Comparison of ENCODE assay signal across 20 mouse cellular contexts in the genomic region with DNA sequence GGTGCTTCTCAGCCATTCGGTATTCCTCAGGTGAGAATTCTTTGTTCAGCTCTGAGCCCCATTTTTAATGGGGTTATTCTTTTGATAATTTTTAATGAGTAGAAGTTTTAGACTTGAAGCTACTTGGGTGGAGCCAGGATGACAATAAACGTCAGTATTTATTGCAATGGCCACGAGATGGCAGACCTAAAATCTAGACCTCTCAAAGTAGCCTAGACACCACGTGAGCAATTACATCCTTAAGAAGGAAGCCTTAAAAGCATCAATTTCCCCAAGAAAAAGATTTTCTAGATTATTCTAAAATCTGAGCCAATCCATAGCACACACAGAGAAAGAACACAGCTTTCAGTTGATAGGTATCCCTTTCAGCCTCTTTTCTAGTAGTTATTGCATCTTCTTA.
DNase-seq lines count a peak whose midpoint lies in the region; ATAC-seq and TF ChIP-seq lines count a peak whose summit lies in the region.
"Had no signal": no experiment of that assay in that cellular context is flagged by ENCODE, and none has a peak within 500 bp of the region (broad histone marks: within the 10 kb centered on the region; RNA-seq: fewer than 3 reads in every experiment).

No protein-coding gene starts in this region.

- H3K27me3 ChIP-seq in heart, adult 2 months (ENCODE audit: control insufficient read depth, insufficient read depth, low read length): no peaks in the 10 kb centered on the region
- no peaks in the 10 kb centered on the region for H3K27me3 ChIP-seq in midbrain, postnatal 0 days (ENCODE audit: insufficient read depth, low read length)
- no peaks in the 10 kb centered on the region for H3K27me3 ChIP-seq in midbrain, embryonic 16.5 days (ENCODE audit: control insufficient read depth, insufficient read depth, low read depth, low read length)
- no peaks in the 10 kb centered on the region for H3K27me3 ChIP-seq in stomach, postnatal 0 days (ENCODE audit: control insufficient read depth, insufficient read depth, low read length)
- H3K27me3 ChIP-seq: forebrain, embryonic 13.5 days; intestine, embryonic 15.5 days; limb, embryonic 12.5 days had no signal

- H3K4me2 ChIP-seq in midbrain, postnatal 0 days (ENCODE audit: low read depth, low read length, poor library complexity, severe bottlenecking): no peak overlapping the region
- H3K4me2 ChIP-seq in midbrain, embryonic 16.5 days (ENCODE audit: low read length): no peak overlapping the region
- H3K4me2 ChIP-seq in stomach, postnatal 0 days (replicated peaks; ENCODE audit: low read depth): no peak overlapping the region
- H3K4me2 ChIP-seq: forebrain, embryonic 13.5 days; heart, embryonic 15.5 days; hindbrain, embryonic 14.5 days; intestine, embryonic 15.5 days; limb, embryonic 12.5 days had no signal

- no peak for DNase-seq in heart, adult 2 months
- no peak for DNase-seq in heart, adult 9 months (ENCODE audit: low spot score in 2 of 2)
- peak; percentile 21 for DNase-seq in kidney, postnatal 10 days
- no peak for DNase-seq in kidney, adult 18-20 months
- no peak for DNase-seq in midbrain, postnatal 0 days (ENCODE audit: low spot score)
- DNase-seq in stomach, postnatal 0 days (ENCODE audit: low spot score): no peak
- DNase-seq: cerebellum, adult 18-20 months; cerebellum, postnatal 36 days; gastrocnemius, postnatal 36 days; midbrain, embryonic 14.5 days; thymus, adult 2 months had no signal

- H3K9ac ChIP-seq in heart, adult 2 months (ENCODE audit: low read depth, low read length): no peak overlapping the region
- no peak overlapping the region for H3K9ac ChIP-seq in midbrain, postnatal 0 days (replicated peaks; ENCODE audit: low read length, poor library complexity, severe bottlenecking)
- no peak overlapping the region for H3K9ac ChIP-seq in midbrain, embryonic 16.5 days (ENCODE audit: low read depth, low read length)
- H3K9ac ChIP-seq in stomach, postnatal 0 days (ENCODE audit: low read length): no peak overlapping the region
- H3K9ac ChIP-seq: forebrain, embryonic 13.5 days; heart, embryonic 15.5 days; hindbrain, embryonic 14.5 days; intestine, embryonic 15.5 days; limb, embryonic 12.5 days; liver, embryonic 14.5 days had no signal

- peak; percentile 50 for TF ChIP-seq CTCF in heart, adult 2 months (IDR thresholded peaks at IDR 0.05)
- TF ChIP-seq CTCF in midbrain, postnatal 0 days (IDR thresholded peaks at IDR 0.05): peak; percentile 30; the same call in 1 of the 2 replicates
- TF ChIP-seq CTCF in stomach, postnatal 0 days (IDR thresholded peaks at IDR 0.05; ENCODE audit: low read depth): peak; percentile 47

- TF ChIP-seq POLR2A in heart, adult 2 months (IDR thresholded peaks at IDR 0.05; ENCODE audit: insufficient read depth, low read depth, low read length): no peak

- ATAC-seq in midbrain, postnatal 0 days (ENCODE audit: low FRiP score): no peak
- ATAC-seq in midbrain, embryonic 16.5 days: no peak
- no peak for ATAC-seq in stomach, postnatal 0 days (ENCODE audit: low FRiP score, low TSS enrichment)
- ATAC-seq in megakaryocyte-erythroid progenitor cell, adult 5-6 weeks (replicated peaks; ENCODE audit: low FRiP score, low TSS enrichment, poor library complexity, severe bottlenecking): no peak
- ATAC-seq: forebrain, embryonic 13.5 days; intestine, embryonic 15.5 days had no signal

- no peaks in the 10 kb centered on the region for H3K9me3 ChIP-seq in midbrain, postnatal 0 days (ENCODE audit: low read length)
- no peaks in the 10 kb centered on the region for H3K9me3 ChIP-seq in midbrain, embryonic 16.5 days (replicated peaks; ENCODE audit: control insufficient read depth, low read length, poor library complexity, severe bottlenecking)
- no peaks in the 10 kb centered on the region for H3K9me3 ChIP-seq in stomach, postnatal 0 days (ENCODE audit: control insufficient read depth, low read length)
- H3K9me3 ChIP-seq: embryonic facial prominence, embryonic 10.5 days; forebrain, embryonic 13.5 days; heart, embryonic 15.5 days; intestine, embryonic 15.5 days; limb, embryonic 12.5 days had no signal

- no peak overlapping the region for H3K27ac ChIP-seq in heart, adult 2 months
- H3K27ac ChIP-seq in midbrain, postnatal 0 days (ENCODE audit: low read depth, low read length): no peak overlapping the region
- no peak overlapping the region for H3K27ac ChIP-seq in midbrain, embryonic 16.5 days (ENCODE audit: low read length)
- H3K27ac ChIP-seq in stomach, postnatal 0 days (replicated peaks): no peak overlapping the region
- H3K27ac ChIP-seq: embryonic facial prominence, embryonic 10.5 days; forebrain, embryonic 13.5 days; heart, embryonic 15.5 days; hindbrain, embryonic 14.5 days; intestine, embryonic 15.5 days; limb, embryonic 12.5 days; liver, embryonic 14.5 days had no signal

- H3K79me2 ChIP-seq in heart, adult 2 months (replicated peaks; ENCODE audit: control insufficient read depth, insufficient read depth, low read length): no peaks in the 10 kb centered on the region

- WGBS in heart, adult 2 months: 54% methylated on average over 4 of the region's 4 CpGs
- 62% methylated on average over 4 of the region's 4 CpGs for WGBS in midbrain, postnatal 0 days
- 67% methylated on average over 4 of the region's 4 CpGs for WGBS in midbrain, embryonic 16.5 days
- WGBS in stomach, postnatal 0 days: 56% methylated on average over 4 of the region's 4 CpGs

- H3K4me3 ChIP-seq in heart, adult 2 months: no peak overlapping the region
- H3K4me3 ChIP-seq in midbrain, postnatal 0 days (ENCODE audit: low read depth, low read length): no peak overlapping the region
- no peak overlapping the region for H3K4me3 ChIP-seq in midbrain, embryonic 16.5 days (ENCODE audit: low read depth, low read length)
- no peak overlapping the region for H3K4me3 ChIP-seq in stomach, postnatal 0 days (ENCODE audit: low read depth, low read length)
- H3K4me3 ChIP-seq: embryonic facial prominence, embryonic 10.5 days; forebrain, embryonic 13.5 days; heart, embryonic 15.5 days; intestine, embryonic 15.5 days; limb, embryonic 12.5 days had no signal

- intact Hi-C loops in heart, adult 2 months (cut with DNase I): loop anchor here (2.0 kb wide), 1 partner anchor 244 kb away; no protein-coding TSS in a partner anchor

- H3K4me1 ChIP-seq in heart, adult 2 months (ENCODE audit: control insufficient read depth, insufficient read depth, low read length): no peaks in the 10 kb centered on the region
- no peaks in the 10 kb centered on the region for H3K4me1 ChIP-seq in midbrain, postnatal 0 days (ENCODE audit: insufficient read depth, low read length)
- H3K4me1 ChIP-seq in midbrain, embryonic 16.5 days (ENCODE audit: control insufficient read depth, insufficient read depth, low read length): no peaks in the 10 kb centered on the region
- no peaks in the 10 kb centered on the region for H3K4me1 ChIP-seq in stomach, postnatal 0 days (replicated peaks; ENCODE audit: control insufficient read depth, insufficient read depth)
- H3K4me1 ChIP-seq: forebrain, embryonic 13.5 days; heart, embryonic 15.5 days; intestine, embryonic 15.5 days had no signal

- TF ChIP-seq EP300 in heart, adult 2 months (IDR thresholded peaks at IDR 0.05; ENCODE audit: insufficient read depth, low read depth, low read length): no peak
- TF ChIP-seq EP300 in stomach, postnatal 0 days (optimal IDR thresholded peaks at IDR 0.05): no peak

- H3K36me3 ChIP-seq in heart, adult 2 months (ENCODE audit: control insufficient read depth, insufficient read depth, low read length): no peaks in the 10 kb centered on the region
- no peaks in the 10 kb centered on the region for H3K36me3 ChIP-seq in midbrain, postnatal 0 days (ENCODE audit: insufficient read depth, low read length)
- no peaks in the 10 kb centered on the region for H3K36me3 ChIP-seq in midbrain, embryonic 16.5 days (ENCODE audit: control insufficient read depth, insufficient read depth, low read length)
- no peaks in the 10 kb centered on the region for H3K36me3 ChIP-seq in stomach, postnatal 0 days (ENCODE audit: control insufficient read depth, insufficient read depth, low read length)
- H3K36me3 ChIP-seq: embryonic facial prominence, embryonic 10.5 days; heart, embryonic 15.5 days; intestine, embryonic 15.5 days; limb, embryonic 12.5 days had no signal
